Mouse (Mus musculus): Measurements from ENCODE around the gene Prkcq. TPM values are rescaled to one million over a fixed set of nuclear protein-coding genes. Genes with fewer than 3 reads are reported as not detected.

The Prkcq gene
- polyA plus RNA-seq, 1 experiment, result 180 TPM

DNA sequence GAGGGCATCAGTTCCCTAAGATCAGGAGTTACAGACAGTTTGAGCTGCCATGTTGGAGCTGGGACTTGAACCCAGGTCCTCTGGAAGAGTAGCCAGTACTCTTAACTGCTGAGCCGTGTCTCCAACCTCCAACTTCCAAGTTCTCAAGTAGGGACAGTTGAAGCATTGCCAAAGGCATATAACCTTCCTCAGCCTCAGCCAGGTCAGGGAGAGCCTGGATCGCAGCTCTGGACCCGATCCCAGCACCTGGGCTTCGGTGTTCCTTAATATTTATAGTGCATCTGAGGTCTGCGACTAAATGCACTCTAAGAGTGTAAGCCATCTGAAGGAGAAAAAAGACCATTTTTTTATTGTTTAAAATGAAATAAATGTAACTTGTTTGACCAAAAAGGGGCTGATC lies 12.1 kb downstream of the Prkcq start:
- Histone ChIP-seq H3K4me1 (ENCODE audit: control insufficient read depth, insufficient read depth, low read length) (no peaks in the 10 kb centered on the region), H3K36me3 (ENCODE audit: control insufficient read depth, insufficient read depth, low read length) (no peaks in the 10 kb centered on the region), H3K27me3 (ENCODE audit: control insufficient read depth, insufficient read depth, low read length) (no peaks in the 10 kb centered on the region), H3K4me3 (ENCODE audit: control insufficient read depth, low read depth, low read length) (no peak overlapping the region), H3K27ac (ENCODE audit: control insufficient read depth, insufficient read depth, low read depth, low read length) (no peak overlapping the region)
- TF ChIP-seq CTCF (IDR thresholded peaks at IDR 0.05; ENCODE audit: control insufficient read depth, insufficient read depth, insufficient replicate concordance, low read depth, low read length), result no peak
- no peak for TF ChIP-seq POLR2A (IDR thresholded peaks at IDR 0.05; ENCODE audit: control insufficient read depth, low read depth, low read length)

DNA sequence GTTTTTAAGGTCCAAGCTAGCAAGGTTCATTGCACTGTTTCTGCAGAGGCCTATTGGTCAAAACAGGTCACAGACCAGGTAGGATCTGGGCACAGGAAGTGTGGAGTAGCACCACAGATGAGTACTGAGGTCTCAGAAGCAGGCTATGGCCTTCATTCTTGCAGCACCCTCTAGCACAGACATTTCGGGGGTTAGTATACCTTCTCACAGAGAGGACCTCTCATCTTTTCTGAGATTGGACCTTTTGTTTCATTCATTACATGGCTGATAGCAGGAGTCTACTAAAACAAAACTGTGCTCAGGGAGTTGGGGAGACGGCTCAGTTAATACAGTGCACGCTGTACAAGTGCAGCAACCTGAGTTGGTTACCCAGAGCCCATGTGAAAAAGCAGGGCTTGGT lies 14.7 kb downstream of the Prkcq start:
- Histone ChIP-seq H3K27ac (ENCODE audit: control insufficient read depth, insufficient read depth, low read depth, low read length) (no peak overlapping the region), H3K36me3 (ENCODE audit: control insufficient read depth, insufficient read depth, low read length) (no peaks in the 10 kb centered on the region), H3K4me3 (ENCODE audit: control insufficient read depth, low read depth, low read length) (no peak overlapping the region), H3K27me3 (ENCODE audit: control insufficient read depth, insufficient read depth, low read length) (no peaks in the 10 kb centered on the region), H3K4me1 (ENCODE audit: control insufficient read depth, insufficient read depth, low read length) (no peaks in the 10 kb centered on the region)
- TF ChIP-seq POLR2A (IDR thresholded peaks at IDR 0.05; ENCODE audit: control insufficient read depth, low read depth, low read length) (no peak), CTCF (IDR thresholded peaks at IDR 0.05; ENCODE audit: control insufficient read depth, insufficient read depth, insufficient replicate concordance, low read depth, low read length) (no peak)

DNA sequence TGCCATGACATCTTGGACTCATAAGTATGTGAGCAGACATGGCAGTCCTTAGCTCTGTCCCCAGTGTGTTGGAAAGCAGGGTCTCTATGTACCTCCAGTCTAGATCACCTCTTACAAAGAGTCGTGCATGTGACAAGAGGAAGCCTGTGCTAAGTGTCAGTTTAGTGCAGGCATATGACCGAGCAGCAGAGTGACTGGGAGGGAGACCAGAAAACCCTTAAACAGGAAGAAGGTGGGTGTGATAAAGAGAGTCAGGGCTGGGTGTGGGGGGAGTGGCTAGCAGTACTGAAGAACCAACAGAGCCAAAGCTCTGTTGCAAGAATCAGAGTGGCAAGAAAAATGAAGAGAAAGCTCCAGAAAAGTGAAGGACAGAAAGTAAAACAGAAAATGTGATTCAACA lies 15.3 kb downstream of the Prkcq start:
- Histone ChIP-seq H3K27me3 (ENCODE audit: control insufficient read depth, insufficient read depth, low read length) (no peaks in the 10 kb centered on the region), H3K27ac (ENCODE audit: control insufficient read depth, insufficient read depth, low read depth, low read length) (no peak overlapping the region), H3K4me3 (ENCODE audit: control insufficient read depth, low read depth, low read length) (no peak overlapping the region), H3K36me3 (ENCODE audit: control insufficient read depth, insufficient read depth, low read length) (no peaks in the 10 kb centered on the region), H3K4me1 (ENCODE audit: control insufficient read depth, insufficient read depth, low read length) (no peaks in the 10 kb centered on the region)
- TF ChIP-seq POLR2A (IDR thresholded peaks at IDR 0.05; ENCODE audit: control insufficient read depth, low read depth, low read length) (no peak), CTCF (IDR thresholded peaks at IDR 0.05; ENCODE audit: control insufficient read depth, insufficient read depth, insufficient replicate concordance, low read depth, low read length) (no peak)

DNA sequence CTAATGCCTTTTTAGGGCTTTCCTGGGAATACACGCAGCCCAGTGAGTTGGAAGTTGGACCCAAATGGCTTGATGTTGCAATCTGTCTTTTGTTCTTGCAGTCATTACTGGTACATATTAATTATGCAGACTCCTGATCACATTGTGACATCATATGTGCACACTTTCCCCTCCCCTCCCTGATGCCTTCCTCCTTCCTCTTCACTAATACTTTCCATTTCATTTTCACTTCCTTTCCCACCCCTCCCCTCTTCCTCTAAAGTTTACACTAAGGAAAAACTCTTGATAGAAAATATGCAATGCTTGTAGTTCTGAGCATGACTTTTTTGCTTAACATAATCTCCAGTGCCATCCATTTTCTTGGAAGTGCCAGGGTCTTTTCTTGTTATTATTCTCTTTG lies 16.4 kb downstream of the Prkcq start:
- no peak overlapping the region for H3K4me3 ChIP-seq (ENCODE audit: control insufficient read depth, low read depth, low read length)
- no peaks in the 10 kb centered on the region for H3K27me3 ChIP-seq (ENCODE audit: control insufficient read depth, insufficient read depth, low read length)
- no peaks in the 10 kb centered on the region for H3K36me3 ChIP-seq (ENCODE audit: control insufficient read depth, insufficient read depth, low read length)
- no peaks in the 10 kb centered on the region for H3K4me1 ChIP-seq (ENCODE audit: control insufficient read depth, insufficient read depth, low read length)
- no peak for TF ChIP-seq CTCF (IDR thresholded peaks at IDR 0.05; ENCODE audit: control insufficient read depth, insufficient read depth, insufficient replicate concordance, low read depth, low read length)
- TF ChIP-seq POLR2A (IDR thresholded peaks at IDR 0.05; ENCODE audit: control insufficient read depth, low read depth, low read length), result no peak
- H3K27ac ChIP-seq (ENCODE audit: control insufficient read depth, insufficient read depth, low read depth, low read length), result no peak overlapping the region

DNA sequence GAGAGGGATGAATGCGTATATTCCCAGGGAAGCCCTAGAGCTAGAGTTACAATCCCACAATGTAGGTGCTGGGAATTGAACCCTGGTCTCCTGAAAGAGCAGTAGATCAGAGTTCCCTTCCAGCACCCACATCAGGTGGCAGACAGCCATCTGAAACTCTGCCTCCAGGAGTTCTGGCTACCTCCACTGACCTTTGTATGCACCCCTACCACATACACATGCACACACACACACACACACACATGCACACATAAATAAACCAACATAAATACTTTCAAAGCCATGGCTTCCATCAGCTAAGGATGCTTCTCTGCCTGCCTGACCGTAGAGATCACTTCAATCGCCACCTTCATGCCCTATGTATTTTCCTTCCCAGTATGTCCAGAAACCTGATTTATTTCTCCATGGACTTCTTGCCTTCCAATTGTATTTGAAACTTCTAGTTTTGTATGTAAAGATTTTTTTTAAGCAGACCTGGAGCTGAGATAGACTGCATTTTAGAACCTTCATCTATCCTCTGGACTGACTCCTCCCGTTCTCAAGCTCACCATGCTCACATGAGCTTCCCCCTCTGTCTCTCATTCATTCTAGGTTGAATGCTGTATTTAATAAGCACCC lies 17.4 kb downstream of the Prkcq start:
- TF ChIP-seq CTCF (IDR thresholded peaks at IDR 0.05; ENCODE audit: control insufficient read depth, insufficient read depth, insufficient replicate concordance, low read depth, low read length), result no peak
- no peak for TF ChIP-seq POLR2A (IDR thresholded peaks at IDR 0.05; ENCODE audit: control insufficient read depth, low read depth, low read length)
- no peak overlapping the region for H3K27ac ChIP-seq (ENCODE audit: control insufficient read depth, insufficient read depth, low read depth, low read length)
- H3K36me3 ChIP-seq (ENCODE audit: control insufficient read depth, insufficient read depth, low read length), result no peaks in the 10 kb centered on the region
- H3K27me3 ChIP-seq (ENCODE audit: control insufficient read depth, insufficient read depth, low read length), result no peaks in the 10 kb centered on the region
- H3K4me1 ChIP-seq (ENCODE audit: control insufficient read depth, insufficient read depth, low read length), result no peaks in the 10 kb centered on the region
- no peak overlapping the region for H3K4me3 ChIP-seq (ENCODE audit: control insufficient read depth, low read depth, low read length)

DNA sequence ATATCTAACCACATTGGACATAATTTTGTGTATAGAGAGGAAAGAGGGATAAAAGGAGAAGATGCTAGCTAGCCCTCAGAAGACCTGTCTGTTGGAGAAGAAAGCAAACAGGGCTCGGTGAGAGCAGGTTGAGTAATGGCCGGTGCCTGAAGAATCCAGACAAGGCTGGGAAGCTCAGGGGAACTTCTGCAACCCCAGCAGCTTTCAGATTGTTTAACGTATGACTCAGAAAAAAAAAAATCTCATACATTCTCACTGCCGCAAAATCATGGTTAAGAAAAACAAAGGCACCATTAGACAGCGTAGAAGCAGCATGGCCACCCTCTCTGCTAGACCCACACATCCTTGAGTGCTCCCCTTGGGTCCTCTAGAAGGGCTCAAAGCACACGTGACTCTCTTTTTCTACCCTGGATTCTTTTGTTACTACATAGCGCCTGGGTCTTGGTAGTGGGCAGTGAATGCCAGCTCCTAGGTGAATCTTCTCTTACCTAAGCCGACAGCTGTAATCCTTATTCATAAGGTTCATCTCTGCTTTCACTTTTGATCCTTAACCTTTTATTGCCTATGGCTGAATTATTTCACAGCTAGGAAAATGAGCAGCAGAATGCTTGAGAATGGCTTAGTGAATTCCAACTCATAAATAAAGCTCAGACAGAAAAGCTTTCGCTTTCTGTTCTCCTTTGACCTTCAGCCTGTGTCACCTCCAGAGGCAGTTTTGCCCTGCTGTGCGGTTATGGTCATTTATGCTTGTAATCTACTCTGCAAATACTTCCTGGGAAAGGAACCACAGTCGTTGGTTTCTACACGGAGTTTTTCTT lies 20.6 kb downstream of the Prkcq start:
- no peaks in the 10 kb centered on the region for H3K36me3 ChIP-seq (ENCODE audit: control insufficient read depth, insufficient read depth, low read length)
- no peaks in the 10 kb centered on the region for H3K27me3 ChIP-seq (ENCODE audit: control insufficient read depth, insufficient read depth, low read length)
- no peak overlapping the region for H3K4me3 ChIP-seq (ENCODE audit: control insufficient read depth, low read depth, low read length)
- TF ChIP-seq POLR2A (IDR thresholded peaks at IDR 0.05; ENCODE audit: control insufficient read depth, low read depth, low read length) (no peak), CTCF (IDR thresholded peaks at IDR 0.05; ENCODE audit: control insufficient read depth, insufficient read depth, insufficient replicate concordance, low read depth, low read length) (no peak)
- H3K4me1 ChIP-seq (ENCODE audit: control insufficient read depth, insufficient read depth, low read length), result no peaks in the 10 kb centered on the region
- no peak overlapping the region for H3K27ac ChIP-seq (ENCODE audit: control insufficient read depth, insufficient read depth, low read depth, low read length)

DNA sequence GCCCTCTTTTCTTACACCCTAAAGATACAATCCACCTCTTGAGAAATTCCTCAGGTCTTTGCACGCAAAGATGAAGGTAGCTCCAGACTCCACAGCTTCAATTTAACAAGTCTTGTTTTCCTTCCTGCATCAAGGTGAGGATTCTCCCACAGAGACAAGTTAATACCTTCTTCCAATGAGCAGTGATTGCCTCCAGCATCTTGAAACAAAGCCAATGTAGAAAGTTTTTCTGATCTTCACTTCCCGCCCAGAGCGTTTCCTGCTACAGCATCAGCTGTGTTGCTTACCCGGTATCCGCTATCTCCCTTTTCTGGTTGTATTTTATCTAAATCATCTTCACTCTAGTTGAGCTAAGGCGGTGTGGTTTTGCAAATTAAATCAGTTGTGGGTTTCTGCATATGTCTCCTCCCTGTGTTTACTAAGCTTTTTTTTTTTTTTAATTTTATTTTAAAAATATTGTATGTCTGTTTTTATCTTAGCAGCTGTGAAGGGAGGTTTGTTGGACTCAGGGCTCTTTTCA lies 21.3 kb downstream of the Prkcq start:
- Histone ChIP-seq H3K4me3 (ENCODE audit: control insufficient read depth, low read depth, low read length) (no peak overlapping the region), H3K36me3 (ENCODE audit: control insufficient read depth, insufficient read depth, low read length) (no peaks in the 10 kb centered on the region), H3K27ac (ENCODE audit: control insufficient read depth, insufficient read depth, low read depth, low read length) (no peak overlapping the region), H3K27me3 (ENCODE audit: control insufficient read depth, insufficient read depth, low read length) (no peaks in the 10 kb centered on the region), H3K4me1 (ENCODE audit: control insufficient read depth, insufficient read depth, low read length) (no peaks in the 10 kb centered on the region)
- TF ChIP-seq CTCF (IDR thresholded peaks at IDR 0.05; ENCODE audit: control insufficient read depth, insufficient read depth, insufficient replicate concordance, low read depth, low read length) (no peak), POLR2A (IDR thresholded peaks at IDR 0.05; ENCODE audit: control insufficient read depth, low read depth, low read length) (no peak)
